Mouse (Mus musculus) heart, embryonic 15.5 days (tissue): ENCODE measurements around the gene Plpp7. TPM values are rescaled to one million over a fixed set of nuclear protein-coding genes. Genes with fewer than 3 reads are reported as not detected.
A peak's percentile ranks its signal among the peaks of the same experiment; 100 is the strongest.

Source experiments
- ATAC-seq: fragments of 200-750 bp; cut with Nextera tagmentation; replicated peaks from 2 replicates; pipeline ENCODE4 v1.8.0; 2017; ENCODE audit warnings: low read depth, moderate TSS enrichment; ENCODE audit not compliant: insufficient number of reproducible peaks, insufficient read depth, low FRiP score
- H3K27ac ChIP-seq: fragments of 300-500 bp; sonication (generic); 2 replicates; pipeline ENCODE4 v1.5.1; 2015; ENCODE audit warnings: mild to moderate bottlenecking, inconsistent platforms
- H3K27me3 ChIP-seq: fragments of 300-500 bp; sonication (generic); 2 replicates; pipeline ENCODE4 v1.6.1; 2015; ENCODE audit warnings: inconsistent platforms
- H3K36me3 ChIP-seq: fragments of 300-500 bp; sonication (generic); 2 replicates; pipeline ENCODE4 v1.6.1; 2015; ENCODE audit warnings: mild to moderate bottlenecking, inconsistent platforms
- H3K4me1 ChIP-seq: fragments of 300-500 bp; sonication (generic); replicated peaks from 2 replicates; pipeline ENCODE4 v1.6.1; 2015; ENCODE audit warnings: inconsistent platforms
- H3K4me2 ChIP-seq: fragments of 300-500 bp; sonication (generic); 2 replicates; pipeline ENCODE4 v1.6.1; 2015; ENCODE audit warnings: inconsistent platforms, mild to moderate bottlenecking, moderate library complexity
- H3K4me3 ChIP-seq: fragments of 300-500 bp; sonication (generic); 2 replicates; pipeline ENCODE4 v1.5.1; 2015; ENCODE audit warnings: mild to moderate bottlenecking, inconsistent platforms
- H3K9ac ChIP-seq: fragments of 300-500 bp; sonication (generic); 2 replicates; pipeline ENCODE4 v1.6.1; 2015; ENCODE audit warnings: mild to moderate bottlenecking, inconsistent platforms
- H3K9me3 ChIP-seq: fragments of 300-500 bp; sonication (generic); replicated peaks from 2 replicates; pipeline ENCODE4 v1.6.1; 2016; ENCODE audit warnings: inconsistent platforms
- WGBS: fragments of 180-500 bp; shearing (Covaris S2); methylation state at CpG from one replicate; pipeline ENCODE4 v1.1.7; 2015; ENCODE audit warnings: mixed read lengths; 5-methylcytosine and 5-hydroxymethylcytosine counted together
- microRNA-seq: library from miRNA; unstranded; fragments of <30 nt; microRNA quantifications from one replicate; pipeline ENCODE4, GENCODE M21; 2016
- polyA plus RNA-seq: library from polyadenylated mRNA; unstranded; fragments of >200 nt; fragmentation: Nextera tagmentation; extraction: Ambion mirVana; gene quantifications from 2 replicates; pipeline ENCODE4 v1.2.1, GENCODE M21; 2015

Plpp7 gene
- polyA plus RNA-seq, 1 experiment from 2014 or later = 16.1 TPM

- no peak for ATAC-seq
- WGBS = 15% methylated on average over 13 of the region's 13 CpGs
- Histone ChIP-seq H3K4me3 (peak overlapping the region; percentile 92), H3K27me3 (no peaks in the 10 kb centered on the region), H3K9me3 (no peaks in the 10 kb centered on the region), H3K36me3 (no peaks in the 10 kb centered on the region), H3K9ac (peak overlapping the region; percentile 98), H3K4me1 (peaks cover 69% of the 10 kb centered on the region), H3K4me2 (peak overlapping the region; percentile 80), H3K27ac (peak overlapping the region; percentile 98)
Observed at GRCm38 (mm10) chr2:32153041-32153790, 57.9 kb downstream of the Plpp7 start.

- Histone ChIP-seq H3K4me3 (peak overlapping the region; percentile 92), H3K9me3 (no peaks in the 10 kb centered on the region), H3K4me1 (peaks cover 74% of the 10 kb centered on the region), H3K36me3 (no peaks in the 10 kb centered on the region), H3K27ac (peak overlapping the region; percentile 98), H3K9ac (peak overlapping the region; percentile 98), H3K4me2 (peak overlapping the region; percentile 80), H3K27me3 (no peaks in the 10 kb centered on the region)
- WGBS = 37% methylated on average over 4 of the region's 4 CpGs
- no peak for ATAC-seq
Observed at GRCm38 (mm10) chr2:32153791-32154119, 58.4 kb downstream of the Plpp7 start.

DNA sequence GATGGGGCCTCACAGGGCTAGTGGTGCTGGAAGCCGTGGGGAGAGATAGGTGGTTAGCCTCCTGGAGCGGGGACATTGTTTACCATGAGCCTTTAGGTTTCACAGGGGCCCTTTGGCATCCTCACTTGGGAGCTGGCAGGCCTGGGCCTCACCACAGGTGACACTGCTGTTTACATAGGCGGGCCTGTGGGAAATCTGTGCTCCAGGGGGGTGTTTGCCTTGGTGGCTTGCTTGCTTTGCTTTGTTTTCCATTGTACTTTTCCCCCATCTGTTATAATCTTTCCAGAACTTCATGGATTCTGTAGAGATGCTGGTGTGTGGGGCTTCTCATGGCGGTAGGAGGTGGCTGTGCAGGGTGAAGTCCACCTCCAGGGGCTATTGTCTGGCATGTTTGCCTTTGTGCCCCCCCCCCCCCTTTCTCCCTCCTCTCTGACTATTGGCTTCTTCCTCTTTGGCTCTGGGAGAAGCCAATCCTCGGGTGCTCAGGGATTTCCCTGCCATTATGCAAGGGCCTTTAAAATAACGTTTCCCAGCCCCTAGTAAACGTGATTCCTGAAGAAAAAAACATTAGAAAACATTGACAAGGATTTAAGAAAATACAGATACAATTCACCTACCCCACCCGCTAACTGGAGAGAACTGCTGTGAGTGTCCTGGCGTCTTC lies 59.1 kb downstream of the Plpp7 start:
- WGBS = 22% methylated on average over 9 of the region's 9 CpGs
- Histone ChIP-seq H3K9me3 (no peaks in the 10 kb centered on the region), H3K4me2 (peak overlapping the region; percentile 80), H3K4me1 (peaks cover 82% of the 10 kb centered on the region), H3K4me3 (peak overlapping the region; percentile 92), H3K9ac (peak overlapping the region; percentile 42; the same call in 1 of the 2 replicates), H3K36me3 (no peaks in the 10 kb centered on the region), H3K27me3 (no peaks in the 10 kb centered on the region), H3K27ac (peak overlapping the region; percentile 98)
- no peak; the same call in 1 of the 2 replicates for ATAC-seq

GRCm38 (mm10) chr2:32154998-32155541 lies 59.7 kb downstream of the Plpp7 start:
- H3K4me2 ChIP-seq = peak overlapping the region; percentile 80
- H3K4me3 ChIP-seq = no peak overlapping the region
- no peak overlapping the region for H3K9ac ChIP-seq
- peak overlapping the region; percentile 98 for H3K27ac ChIP-seq
- H3K36me3 ChIP-seq = no peaks in the 10 kb centered on the region
- WGBS = 43% methylated on average over 7 of the region's 7 CpGs
- no peak for ATAC-seq
- H3K4me1 ChIP-seq = peaks cover 87% of the 10 kb centered on the region
- no peaks in the 10 kb centered on the region for H3K27me3 ChIP-seq
- no peaks in the 10 kb centered on the region for H3K9me3 ChIP-seq

- no peak for ATAC-seq
- no peak overlapping the region for H3K4me3 ChIP-seq
- 36% methylated on average over 6 of the region's 6 CpGs for WGBS
- H3K27me3 ChIP-seq = no peaks in the 10 kb centered on the region
- H3K9me3 ChIP-seq = no peaks in the 10 kb centered on the region
- H3K4me2 ChIP-seq = peak overlapping the region; percentile 80; the same call in 1 of the 2 replicates
- no peaks in the 10 kb centered on the region for H3K36me3 ChIP-seq
- peaks cover 87% of the 10 kb centered on the region for H3K4me1 ChIP-seq
- H3K9ac ChIP-seq = 0 out of 2 replicates have a peak overlapping the region, but pooled peaks have one; percentile 4
- H3K27ac ChIP-seq = peak overlapping the region; percentile 98
Observed at GRCm38 (mm10) chr2:32155614-32156013, 60.3 kb downstream of the Plpp7 start.

- no peaks in the 10 kb centered on the region for H3K36me3 ChIP-seq
- no peak for ATAC-seq
- H3K9me3 ChIP-seq = no peaks in the 10 kb centered on the region
- no peaks in the 10 kb centered on the region for H3K27me3 ChIP-seq
- H3K9ac ChIP-seq = no peak overlapping the region
- WGBS = 57% methylated on average over 10 of the region's 10 CpGs
- no peak overlapping the region for H3K4me2 ChIP-seq
- peaks cover 89% of the 10 kb centered on the region for H3K4me1 ChIP-seq
- 0 out of 2 replicates have a peak overlapping the region, but pooled peaks have one; percentile 11 for H3K27ac ChIP-seq
- H3K4me3 ChIP-seq = no peak overlapping the region
Observed at GRCm38 (mm10) chr2:32156645-32157044, 61.3 kb downstream of the Plpp7 start.

- no peak overlapping the region for H3K4me3 ChIP-seq
- no peaks in the 10 kb centered on the region for H3K9me3 ChIP-seq
- H3K9ac ChIP-seq = no peak overlapping the region
- no peak for ATAC-seq
- H3K36me3 ChIP-seq = no peaks in the 10 kb centered on the region
- 35% methylated on average over 4 of the region's 4 CpGs for WGBS
- H3K4me2 ChIP-seq = no peak overlapping the region
- peaks cover 87% of the 10 kb centered on the region for H3K4me1 ChIP-seq
- no peak overlapping the region for H3K27ac ChIP-seq
- H3K27me3 ChIP-seq = no peaks in the 10 kb centered on the region
Observed at GRCm38 (mm10) chr2:32157328-32157727, 62.0 kb downstream of the Plpp7 start.

DNA sequence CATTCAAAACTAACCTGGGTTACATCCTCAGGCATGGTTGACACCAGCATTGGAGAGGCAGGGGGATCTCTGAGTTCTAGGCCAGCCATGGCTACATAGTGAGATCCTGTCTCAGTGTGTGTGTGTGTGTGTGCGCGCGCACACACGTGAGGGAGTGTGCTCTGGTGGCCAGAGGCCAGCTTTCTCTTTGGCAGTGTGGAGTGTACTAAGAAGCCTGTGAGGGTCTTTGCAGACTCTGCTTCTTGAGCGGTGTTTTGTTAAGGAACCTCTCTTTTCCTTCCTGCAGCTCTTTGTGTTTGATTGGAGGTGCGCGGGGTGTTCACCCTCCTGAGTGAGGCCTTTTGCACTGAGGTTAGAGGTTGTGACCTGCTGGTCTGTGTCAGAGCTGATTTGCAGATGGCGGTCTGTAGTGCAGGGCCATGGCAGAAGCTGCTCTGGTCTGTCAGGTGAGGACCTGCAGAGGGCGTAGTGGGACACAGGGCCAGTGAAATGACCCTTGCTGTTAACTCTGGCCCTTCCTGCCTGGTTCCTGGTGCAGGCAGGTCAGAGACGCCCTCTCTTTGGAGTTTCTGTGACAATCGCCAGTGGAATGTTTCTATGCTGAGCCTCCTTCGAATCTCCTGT lies 63.4 kb downstream of the Plpp7 start:
- no peak overlapping the region for H3K4me2 ChIP-seq
- 0 out of 2 replicates have a peak overlapping the region, but pooled peaks have one; percentile 26 for H3K27ac ChIP-seq
- ATAC-seq = no peak
- no peaks in the 10 kb centered on the region for H3K27me3 ChIP-seq
- H3K36me3 ChIP-seq = no peaks in the 10 kb centered on the region
- H3K9ac ChIP-seq = no peak overlapping the region
- peaks cover 77% of the 10 kb centered on the region for H3K4me1 ChIP-seq
- H3K9me3 ChIP-seq = no peaks in the 10 kb centered on the region
- no peak overlapping the region for H3K4me3 ChIP-seq
- WGBS = 68% methylated on average over 12 of the region's 12 CpGs

Small RNAs within 50 kb of the gene (microRNA-seq; reads per million reads assigned to microRNA genes)
- gene Mir7674 = 1.1 reads per million

Other genes with a start within 250 kb of the Plpp7 start
- not detected in 2 replicates for gene Fibcd1, start 249.5 kb upstream of the Plpp7 start, polyA plus RNA-seq
- gene Lamc3, start 208.2 kb upstream of the Plpp7 start, polyA plus RNA-seq = 0.43 and 0.68 TPM in 2 replicates
- gene Aif1l, start 145.4 kb upstream of the Plpp7 start, polyA plus RNA-seq = 45.9 and 46.7 TPM in 2 replicates
- 54.7 and 55.1 TPM in 2 replicates for gene Nup214, start 121.1 kb upstream of the Plpp7 start, polyA plus RNA-seq
- gene Fam78a, start 10.7 kb upstream of the Plpp7 start, polyA plus RNA-seq = 26.7 and 29.1 TPM in 2 replicates
- gene Prrc2b, start 55.6 kb downstream of the Plpp7 start, polyA plus RNA-seq = 21.0 and 34.8 TPM in 2 replicates
- gene Pomt1, start 141.1 kb downstream of the Plpp7 start, polyA plus RNA-seq = 15.4 and 18.0 TPM in 2 replicates
- gene Uck1, start 164.6 kb downstream of the Plpp7 start, polyA plus RNA-seq = 32.9 and 49.0 TPM in 2 replicates
- 21.7 and 26.4 TPM in 2 replicates for gene Golga2, start 191.9 kb downstream of the Plpp7 start, polyA plus RNA-seq
- gene Swi5, start 192.5 kb downstream of the Plpp7 start, polyA plus RNA-seq = 275 and 299 TPM in 2 replicates